Mouse (Mus musculus): ENCODE data around the gene Btbd9.

DNA sequence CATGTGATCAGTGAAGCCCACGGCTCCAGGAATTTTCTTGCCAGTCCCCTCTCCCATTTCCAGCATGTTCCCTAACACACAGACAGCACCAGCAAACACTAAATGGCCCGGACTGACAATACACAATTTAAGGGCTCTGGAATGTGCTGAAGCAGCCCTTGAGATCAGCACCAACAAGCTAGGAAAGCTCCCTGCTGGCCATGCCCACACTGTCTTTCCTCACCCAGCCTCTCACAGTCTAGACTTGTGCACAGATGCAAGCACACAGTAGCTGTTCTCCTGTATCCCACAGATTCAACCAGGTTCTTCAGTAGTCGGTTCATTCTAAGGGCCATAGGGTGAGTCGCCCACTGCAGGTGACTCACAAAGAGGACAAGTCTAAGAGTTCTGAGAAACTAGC, 263.6 kb downstream of the Btbd9 start:
- TF ChIP-seq GATA1 (IDR thresholded peaks at IDR 0.05; ENCODE audit: borderline replicate concordance, low read length) (no peak), FLI1 (IDR thresholded peaks at IDR 0.05; ENCODE audit: low read length) (no peak)

Data from megakaryocyte, embryonic 14.5 days (primary cell).